Mouse (Mus musculus): ENCODE measurements around the gene Fancd2.

DNA sequence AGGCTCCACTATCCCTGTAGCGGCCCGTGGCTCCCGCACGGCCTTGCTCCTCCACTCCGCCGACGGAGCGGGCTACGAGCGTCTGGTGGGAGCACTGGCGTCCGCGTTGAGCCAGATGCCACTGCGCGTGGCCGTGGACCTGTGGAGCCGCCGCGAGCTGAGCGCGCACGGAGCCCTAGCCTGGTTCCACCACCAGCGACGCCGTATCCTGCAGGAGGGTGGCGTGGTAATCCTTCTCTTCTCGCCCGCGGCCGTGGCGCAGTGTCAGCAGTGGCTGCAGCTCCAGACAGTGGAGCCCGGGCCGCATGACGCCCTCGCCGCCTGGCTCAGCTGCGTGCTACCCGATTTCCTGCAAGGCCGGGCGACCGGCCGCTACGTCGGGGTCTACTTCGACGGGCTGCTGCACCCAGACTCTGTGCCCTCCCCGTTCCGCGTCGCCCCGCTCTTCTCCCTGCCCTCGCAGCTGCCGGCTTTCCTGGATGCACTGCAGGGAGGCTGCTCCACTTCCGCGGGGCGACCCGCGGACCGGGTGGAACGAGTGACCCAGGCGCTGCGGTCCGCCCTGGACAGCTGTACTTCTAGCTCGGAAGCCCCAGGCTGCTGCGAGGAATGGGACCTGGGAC is 48.9 kb upstream of the Fancd2 start:
- TF ChIP-seq CTCF (IDR thresholded peaks at IDR 0.05) = no peak
- no peak for TF ChIP-seq POLR2A (IDR thresholded peaks at IDR 0.05; ENCODE audit: insufficient read depth, low read depth, low read length)
- TF ChIP-seq EP300 (IDR thresholded peaks at IDR 0.05; ENCODE audit: insufficient read depth, low read depth, low read length) = no peak
